Mouse (Mus musculus) lung, adult 2 months (tissue): ENCODE measurements around the gene Lhfpl3. TPM values are rescaled to one million over a fixed set of nuclear protein-coding genes. Genes with fewer than 3 reads are reported as not detected.

Experiments
- DNase-seq: peaks from one replicate; pipeline ENCODE4 v3.0.0; 2022
- H3K4me1 ChIP-seq: fragments of 200-500 bp; 2 replicates; pipeline ENCODE4 v1.6.1; 2011; ENCODE audit warnings: low read length; ENCODE audit not compliant: control insufficient read depth, insufficient read depth
- H3K4me3 ChIP-seq: fragments of 200-500 bp; replicated peaks from 2 replicates; pipeline ENCODE3; 2011; ENCODE audit warnings: low read depth, mild to moderate bottlenecking, control low read depth, low read length; ENCODE audit errors: extremely low read depth
- CTCF ChIP-seq: fragments of 200-500 bp; IDR thresholded peaks from 2 replicates; pipeline ENCODE4 v1.5.1; 2011; ENCODE audit warnings: mild to moderate bottlenecking, low read length, control low read depth; ENCODE audit not compliant: insufficient read depth
- POLR2A ChIP-seq: fragments of 200-500 bp; IDR thresholded peaks from 2 replicates; pipeline ENCODE4 v1.6.1; 2011; ENCODE audit warnings: low read depth, mild to moderate bottlenecking, control low read depth, low read length, borderline replicate concordance; ENCODE audit errors: extremely low read depth
- WGBS: fragments of 180-500 bp; shearing (Covaris S2); methylation state at CpG from one replicate; pipeline ENCODE4 v1.1.7; 2018; 5-methylcytosine and 5-hydroxymethylcytosine counted together
- polyA plus RNA-seq: library from polyadenylated mRNA; depleted of rRNA; stranded (reverse); fragments of >200 nt; gene quantifications from 2 replicates; pipeline ENCODE4 v1.2.3, GENCODE M21; 2012

Lhfpl3 gene
- polyA plus RNA-seq, 1 experiment = 0.12 TPM

DNA sequence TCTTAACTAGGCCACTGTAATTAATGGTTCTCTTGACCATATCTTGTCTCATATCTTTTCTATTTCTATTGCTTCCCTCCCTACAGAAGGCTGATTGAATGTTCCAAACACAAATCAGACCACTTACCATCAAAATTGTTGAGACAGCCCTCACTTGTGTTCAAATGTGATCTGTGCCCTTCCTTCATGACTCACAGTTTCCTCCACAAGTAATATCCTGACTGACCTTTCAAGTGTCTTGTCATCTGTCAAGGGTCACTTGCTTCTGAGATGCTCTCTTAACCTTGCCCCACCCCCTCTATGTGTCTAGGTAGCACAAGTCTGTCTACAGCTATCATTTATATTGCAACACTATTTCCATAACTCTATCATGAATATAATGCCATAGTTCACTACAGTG, 154.1 kb downstream of the Lhfpl3 start:
- no peaks in the 10 kb centered on the region for H3K4me1 ChIP-seq
- DNase-seq = no peak
- no peak overlapping the region for H3K4me3 ChIP-seq
- TF ChIP-seq CTCF (no peak), POLR2A (no peak)

DNA sequence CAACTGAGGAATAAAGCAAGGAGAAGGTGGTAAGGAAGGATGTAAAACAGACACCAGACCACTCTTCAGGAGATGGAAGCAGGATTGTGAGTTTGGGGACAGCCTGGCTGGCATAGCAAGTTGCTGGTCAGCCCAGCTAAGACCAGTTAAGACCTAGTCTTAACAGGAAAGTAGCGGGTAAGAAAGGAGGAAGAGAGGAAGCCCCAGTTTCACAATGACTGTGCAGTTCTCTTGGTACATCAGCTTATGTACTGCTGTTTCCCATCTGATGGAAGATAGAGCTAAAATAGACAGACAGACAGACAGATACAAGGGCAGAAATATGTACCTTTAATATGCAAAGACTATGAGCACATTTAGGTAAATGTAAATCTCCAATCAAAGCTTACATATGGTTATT, 171.3 kb downstream of the Lhfpl3 start:
- 59% methylated on average over 1 of the region's 1 CpGs for WGBS
- no peak overlapping the region for H3K4me3 ChIP-seq
- no peaks in the 10 kb centered on the region for H3K4me1 ChIP-seq
- DNase-seq = no peak
- TF ChIP-seq CTCF = no peak
- no peak for TF ChIP-seq POLR2A

DNA sequence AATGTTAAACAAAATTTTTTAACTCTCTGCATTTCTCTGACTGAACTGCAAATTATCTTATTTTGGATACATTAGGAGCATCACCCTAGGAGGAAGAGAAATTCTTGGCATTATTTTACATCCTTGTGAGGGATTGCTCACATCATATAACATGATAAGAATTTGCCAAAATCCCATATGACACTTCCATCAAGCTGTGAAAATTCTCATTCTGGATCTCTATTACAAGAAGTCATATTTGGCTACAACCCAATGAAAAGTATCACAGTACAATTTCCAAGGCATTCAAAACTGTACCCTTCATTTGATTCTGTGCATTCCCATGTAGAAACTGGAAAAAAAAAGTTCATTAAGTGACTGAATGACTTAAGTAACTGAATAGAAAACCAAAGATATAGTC, 180.3 kb downstream of the Lhfpl3 start:
- TF ChIP-seq POLR2A (no peak), CTCF (no peak)
- no peak for DNase-seq

DNA sequence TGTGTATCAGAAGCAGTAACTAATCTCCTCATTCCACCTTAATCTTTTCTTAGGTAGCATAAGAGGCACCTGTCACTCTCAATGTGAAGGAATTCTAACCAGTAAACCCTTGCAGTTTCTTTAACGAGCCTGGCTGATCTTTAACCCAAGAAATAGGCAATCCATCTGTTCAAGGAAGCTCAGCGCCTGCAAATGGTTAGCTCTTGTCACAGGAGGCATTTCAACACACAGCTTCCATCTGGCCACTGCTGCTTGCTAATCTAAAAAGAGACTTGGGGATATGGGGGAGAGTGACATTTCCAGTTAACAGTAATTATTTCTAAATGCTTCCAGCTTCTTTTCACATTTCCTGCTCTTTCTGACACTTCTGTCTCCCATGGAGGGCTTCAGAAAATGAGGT, 182.9 kb downstream of the Lhfpl3 start:
- Histone ChIP-seq H3K4me1 (no peaks in the 10 kb centered on the region), H3K4me3 (no peak overlapping the region)
- DNase-seq = no peak
- WGBS = 41% methylated on average over 2 of the region's 2 CpGs
- TF ChIP-seq POLR2A = no peak
- no peak for TF ChIP-seq CTCF

More for the DNA sequence above, 180.3 kb downstream of the Lhfpl3 start:
- Histone ChIP-seq H3K4me1 (no peaks in the 10 kb centered on the region), H3K4me3 (no peak overlapping the region)

DNA sequence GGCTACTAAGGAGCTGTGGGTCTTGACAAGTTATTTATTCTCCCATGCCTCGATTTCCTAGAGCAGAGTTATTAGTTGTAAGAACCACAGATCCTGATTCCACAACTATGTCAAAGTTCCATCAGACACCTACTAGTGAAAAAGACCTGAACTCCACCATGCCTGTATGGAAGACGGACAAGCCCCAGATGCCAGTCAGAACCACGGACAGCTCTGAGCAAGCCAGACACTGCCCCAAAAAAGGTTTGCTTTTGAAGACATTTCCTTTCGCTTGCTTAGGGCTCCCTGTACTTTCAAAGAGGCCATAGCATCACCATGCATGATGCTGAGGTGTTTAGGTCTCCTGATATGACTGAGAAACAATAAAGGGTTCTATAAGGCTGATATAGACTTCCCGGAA, 197.4 kb downstream of the Lhfpl3 start:
- DNase-seq = no peak
- TF ChIP-seq CTCF (no peak), POLR2A (no peak)
- Histone ChIP-seq H3K4me1 (no peaks in the 10 kb centered on the region), H3K4me3 (no peak overlapping the region)
- 54% methylated on average over 5 of the region's 5 CpGs for WGBS

DNA sequence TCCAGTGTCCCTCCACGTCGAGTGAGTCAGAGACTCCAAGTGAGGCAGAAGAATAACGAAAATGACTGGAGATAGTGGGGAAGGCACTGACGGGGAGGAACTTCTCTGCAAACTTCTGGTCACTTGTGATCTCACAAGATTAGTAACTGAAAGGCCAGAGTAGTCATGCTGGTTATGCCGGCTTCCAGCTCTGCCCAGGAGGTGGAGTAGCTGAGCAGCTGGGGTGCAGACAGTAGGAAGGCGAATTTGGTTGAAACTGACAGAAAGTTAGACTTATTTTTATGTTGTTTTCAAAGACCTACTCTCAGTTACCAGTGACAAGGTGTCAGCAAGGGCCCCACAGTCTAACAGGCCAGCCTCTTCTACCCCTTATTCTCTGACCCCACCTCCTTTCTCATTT, 217.4 kb downstream of the Lhfpl3 start:
- no peaks in the 10 kb centered on the region for H3K4me1 ChIP-seq
- DNase-seq = no peak
- WGBS = 53% methylated on average over 6 of the region's 6 CpGs
- no peak for TF ChIP-seq POLR2A
- TF ChIP-seq CTCF = peak; percentile 15; the same call in 1 of the 2 replicates
- no peak overlapping the region for H3K4me3 ChIP-seq

DNA sequence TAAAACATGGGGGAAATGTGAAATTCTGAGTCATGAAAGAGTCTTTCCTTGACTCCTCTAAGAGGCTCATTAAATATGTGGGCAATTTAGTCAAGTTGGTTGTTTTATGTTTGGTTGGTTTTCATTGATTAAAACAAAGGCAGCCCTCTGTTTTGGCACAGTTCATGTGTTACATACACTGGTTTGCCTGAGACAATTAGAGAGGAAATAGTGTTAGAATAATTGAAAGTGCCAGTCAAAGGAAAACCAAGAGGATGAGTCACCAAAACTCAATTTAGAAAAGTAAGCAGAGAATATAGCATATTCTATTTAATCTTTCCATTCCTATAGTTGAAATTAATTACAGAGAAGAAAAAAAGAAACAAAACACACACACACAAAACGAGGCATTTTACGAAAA, 240.9 kb downstream of the Lhfpl3 start:
- 89% methylated on average over 2 of the region's 2 CpGs for WGBS
- H3K4me1 ChIP-seq = no peaks in the 10 kb centered on the region
- DNase-seq = no peak
- H3K4me3 ChIP-seq = no peak overlapping the region
- TF ChIP-seq POLR2A = no peak
- no peak for TF ChIP-seq CTCF

DNA sequence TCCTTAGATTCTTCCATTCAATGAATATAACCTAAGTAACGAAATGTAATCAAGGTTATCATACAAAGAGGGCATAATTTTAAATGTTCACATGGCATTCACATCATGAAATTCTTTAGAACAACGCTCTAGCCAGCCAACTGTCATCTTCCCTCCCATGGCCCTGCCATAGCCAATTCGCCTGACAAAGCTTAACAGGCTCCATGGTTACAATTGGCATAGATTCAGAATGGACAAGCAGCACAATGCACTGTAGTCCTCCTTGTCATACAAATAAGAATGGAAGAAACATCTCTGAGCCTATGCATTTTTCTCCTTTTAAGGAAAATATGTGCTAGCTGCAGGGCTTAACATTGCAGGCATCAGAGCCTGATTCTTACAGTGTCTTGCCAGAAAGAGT, 254.0 kb downstream of the Lhfpl3 start:
- WGBS = 63% methylated on average over 3 of the region's 3 CpGs
- no peak for TF ChIP-seq CTCF
- TF ChIP-seq POLR2A = no peak
- Histone ChIP-seq H3K4me3 (no peak overlapping the region), H3K4me1 (no peaks in the 10 kb centered on the region)
- no peak for DNase-seq

DNA sequence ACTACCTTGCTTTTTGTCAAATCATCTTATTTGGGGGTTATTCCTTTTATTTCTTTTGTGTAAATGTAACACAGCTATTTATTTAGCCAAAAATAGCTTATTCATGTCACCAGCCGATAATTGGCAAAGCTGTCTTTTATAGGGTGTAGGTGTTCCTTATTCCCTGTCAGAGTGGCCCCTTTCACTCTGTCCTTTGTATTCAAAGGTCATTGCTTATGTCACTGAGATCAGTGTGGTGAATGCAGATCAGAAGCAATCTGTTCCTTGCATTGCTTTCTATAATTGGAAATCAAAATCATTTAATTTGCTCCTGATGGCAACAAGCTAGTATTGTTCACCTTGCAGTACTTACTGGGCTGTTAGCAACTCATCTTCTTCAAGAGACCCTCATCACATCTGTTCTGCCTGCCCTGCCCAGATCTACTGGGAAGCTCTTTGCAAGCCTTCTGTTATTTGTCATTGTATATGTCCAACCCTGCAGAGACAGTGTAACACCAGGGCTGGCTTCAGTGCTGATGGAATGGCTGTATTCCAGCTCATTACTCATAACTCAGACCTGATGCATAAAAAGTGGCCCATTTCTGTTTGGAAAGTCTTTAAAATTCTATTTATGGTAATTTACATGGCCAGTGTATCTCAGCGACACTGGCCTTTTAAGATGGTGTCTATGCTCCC, 257.4 kb downstream of the Lhfpl3 start:
- H3K4me1 ChIP-seq = no peaks in the 10 kb centered on the region
- no peak for TF ChIP-seq POLR2A
- WGBS = 74% methylated on average over 2 of the region's 2 CpGs
- no peak overlapping the region for H3K4me3 ChIP-seq
- DNase-seq = no peak

DNA sequence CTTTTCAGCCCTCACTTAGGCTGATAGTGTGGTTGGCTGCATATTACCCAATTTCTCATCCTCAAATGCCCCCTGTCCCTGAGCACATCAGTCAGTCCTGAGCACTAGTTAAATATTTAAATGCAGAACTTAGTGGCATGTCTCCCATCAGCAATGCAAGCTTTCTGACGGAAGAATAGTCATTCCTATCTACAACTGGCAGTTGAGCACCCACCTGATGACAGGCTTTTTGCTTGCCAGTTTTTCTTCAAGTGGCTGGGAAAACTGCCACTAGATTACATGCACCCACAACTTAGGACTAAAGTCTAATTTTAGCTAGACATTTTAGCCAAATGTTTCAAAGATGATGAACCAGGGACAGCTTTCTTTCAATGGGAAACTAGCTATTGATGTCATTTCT, 260.3 kb downstream of the Lhfpl3 start:
- TF ChIP-seq POLR2A = no peak
- no peak for TF ChIP-seq CTCF
- Histone ChIP-seq H3K4me3 (no peak overlapping the region), H3K4me1 (no peaks in the 10 kb centered on the region)
- WGBS = 62% methylated on average over 1 of the region's 1 CpGs
- DNase-seq = no peak
